Mouse (Mus musculus): ENCODE results near the gene Tead1.

DNA sequence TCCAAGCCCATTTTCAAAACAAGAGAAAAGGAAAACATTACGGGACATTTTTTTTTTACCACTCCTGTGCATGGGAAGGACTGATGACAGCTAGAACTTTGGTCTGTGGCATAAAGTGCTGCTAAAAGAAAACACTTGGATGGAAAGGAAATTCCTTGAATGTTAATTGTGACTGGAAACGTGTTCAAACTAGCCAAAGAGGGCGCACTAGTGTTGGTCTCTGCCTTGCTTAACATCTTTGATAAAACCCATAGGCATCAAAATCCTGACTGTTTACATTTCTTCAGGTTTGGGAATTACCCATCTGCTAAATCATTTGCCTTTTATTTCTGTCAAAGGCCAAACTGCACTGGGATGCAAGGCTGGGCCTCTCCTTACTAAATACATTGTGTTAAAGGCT, 276.8 kb downstream of the Tead1 start:
- peak; percentile 43 for TF ChIP-seq CTCF (IDR thresholded peaks at IDR 0.05)
- TF ChIP-seq POLR2A (IDR thresholded peaks at IDR 0.05; ENCODE audit: insufficient read depth, low read depth, low read length) = no peak

All from heart, adult 2 months (tissue).